Mouse (Mus musculus): ENCODE results near the gene Pdss1. TPM values are rescaled to one million over a fixed set of nuclear protein-coding genes. Genes with fewer than 3 reads are reported as not detected.

The Pdss1 gene
- polyA plus RNA-seq, 1 experiment from 2014 or later, result 27.4 TPM

GRCm38 (mm10) chr2:22977387-22977973 is 82.2 kb downstream of the Pdss1 start:
- Histone ChIP-seq H3K36me3 (ENCODE audit: control insufficient read depth, insufficient read depth, low read length) (no peaks in the 10 kb centered on the region), H3K4me1 (replicated peaks; ENCODE audit: control insufficient read depth, insufficient read depth, low read length) (no peaks in the 10 kb centered on the region), H3K27ac (ENCODE audit: low read depth, low read length) (no peak overlapping the region), H3K4me3 (ENCODE audit: low read depth, low read length) (no peak overlapping the region), H3K27me3 (ENCODE audit: control insufficient read depth, insufficient read depth, low read length) (no peaks in the 10 kb centered on the region), H3K4me2 (ENCODE audit: low read depth, low read length, severe bottlenecking) (no peak overlapping the region), H3K9ac (ENCODE audit: low read length) (no peak overlapping the region), H3K9me3 (ENCODE audit: control insufficient read depth, low read length) (no peaks in the 10 kb centered on the region)
- ATAC-seq (replicated peaks; ENCODE audit: low FRiP score) (no peak), DNase-seq (ENCODE audit: low spot score) (no peak)
- WGBS, result 85% methylated on average over 3 of the region's 3 CpGs

- no peak for ATAC-seq (replicated peaks; ENCODE audit: low FRiP score)
- no peak overlapping the region for H3K9ac ChIP-seq (ENCODE audit: low read length)
- no peak overlapping the region for H3K4me2 ChIP-seq (ENCODE audit: low read depth, low read length, severe bottlenecking)
- WGBS, result 77% methylated on average over 2 of the region's 2 CpGs
- H3K4me1 ChIP-seq (replicated peaks; ENCODE audit: control insufficient read depth, insufficient read depth, low read length), result no peaks in the 10 kb centered on the region
- DNase-seq (ENCODE audit: low spot score), result no peak
- no peaks in the 10 kb centered on the region for H3K27me3 ChIP-seq (ENCODE audit: control insufficient read depth, insufficient read depth, low read length)
- no peaks in the 10 kb centered on the region for H3K36me3 ChIP-seq (ENCODE audit: control insufficient read depth, insufficient read depth, low read length)
- no peak overlapping the region for H3K27ac ChIP-seq (ENCODE audit: low read depth, low read length)
- H3K4me3 ChIP-seq (ENCODE audit: low read depth, low read length), result no peak overlapping the region
- H3K9me3 ChIP-seq (ENCODE audit: control insufficient read depth, low read length), result no peaks in the 10 kb centered on the region
Observed at GRCm38 (mm10) chr2:22985973-22986657, 90.8 kb downstream of the Pdss1 start.

Other genes starting within 250 kb of the Pdss1 start
- gene Apbb1ip, start 121.4 kb upstream of the Pdss1 start, polyA plus RNA-seq (2014; fragmentation: Nextera tagmentation; extraction: Ambion mirVana), result 0.53 and 0.76 TPM in 2 replicates
- gene Abi1, start 144.7 kb downstream of the Pdss1 start, polyA plus RNA-seq (2014; fragmentation: Nextera tagmentation; extraction: Ambion mirVana), result 38.9 and 47.9 TPM in 2 replicates
- gene Acbd5, start 172.6 kb downstream of the Pdss1 start, polyA plus RNA-seq (2014; fragmentation: Nextera tagmentation; extraction: Ambion mirVana), result 40.6 and 40.7 TPM in 2 replicates

All from forebrain, embryonic 11.5 days (tissue).